Mouse (Mus musculus) embryonic fibroblast, embryonic 13.5 days (primary cell): ENCODE results near the gene Gnb2.

Experiments
- CTCF ChIP-seq: IDR thresholded peaks from 2 replicates; pipeline ENCODE4 v1.5.1; 2011; ENCODE audit warnings: mild to moderate bottlenecking, control low read depth, low read length, moderate library complexity, borderline replicate concordance; ENCODE audit not compliant: insufficient read depth
- POLR2A ChIP-seq: IDR thresholded peaks from 2 replicates; pipeline ENCODE4 v1.6.1; 2011; ENCODE audit warnings: low read depth, mild to moderate bottlenecking, control low read depth, low read length, moderate library complexity

GRCm38 (mm10) chr5:137565744-137566143 is 32.4 kb upstream of the Gnb2 start:
- TF ChIP-seq CTCF (no peak), POLR2A (no peak)
